Mouse (Mus musculus) heart, adult 2 months (tissue): ENCODE measurements around the gene Gpc5. TPM values are rescaled to one million over a fixed set of nuclear protein-coding genes. Genes with fewer than 3 reads are reported as not detected.

Source experiments
- DNase-seq, 2 experiments: peaks; one replicate each; pipeline ENCODE4 v3.0.0; 2021
- H3K27ac ChIP-seq: fragments of 200-600 bp; 2 replicates; pipeline ENCODE4 v1.8.1; 2022
- H3K27me3 ChIP-seq: fragments of 200-500 bp; 2 replicates; pipeline ENCODE4 v1.6.1; 2012; ENCODE audit warnings: mild to moderate bottlenecking, low read length, inconsistent platforms, mixed read lengths; ENCODE audit not compliant: control insufficient read depth, insufficient read depth
- H3K36me3 ChIP-seq: fragments of 200-500 bp; 2 replicates; pipeline ENCODE4 v1.6.1; 2012; ENCODE audit warnings: low read length, inconsistent platforms; ENCODE audit not compliant: control insufficient read depth, insufficient read depth
- H3K4me1 ChIP-seq: fragments of 200-500 bp; 2 replicates; pipeline ENCODE4 v1.6.1; 2011; ENCODE audit warnings: low read length; ENCODE audit not compliant: control insufficient read depth, insufficient read depth
- H3K4me3 ChIP-seq: fragments of 200-600 bp; 2 replicates; pipeline ENCODE4 v1.8.1; 2022
- H3K79me2 ChIP-seq: fragments of 200-500 bp; replicated peaks from 2 replicates; pipeline ENCODE4 v1.6.1; 2012; ENCODE audit warnings: mild to moderate bottlenecking, inconsistent platforms, low read length, moderate library complexity, mixed read lengths; ENCODE audit not compliant: control insufficient read depth, insufficient read depth
- H3K9ac ChIP-seq: fragments of 200-500 bp; 2 replicates; pipeline ENCODE4 v1.6.1; 2012; ENCODE audit warnings: low read depth, mild to moderate bottlenecking, control low read depth, inconsistent platforms, low read length, mixed read lengths
- CTCF ChIP-seq: fragments of 200-600 bp; IDR thresholded peaks from 2 replicates; pipeline ENCODE4 v1.8.1; 2022; ENCODE audit warnings: antibody characterized with exemption, mild to moderate bottlenecking, moderate library complexity
- EP300 ChIP-seq: fragments of 200-500 bp; IDR thresholded peaks from 2 replicates; pipeline ENCODE4 v1.6.1; 2011; ENCODE audit warnings: low read depth, low read length, control low read depth; ENCODE audit not compliant: insufficient read depth
- POLR2A ChIP-seq: fragments of 200-500 bp; IDR thresholded peaks from 2 replicates; pipeline ENCODE4 v1.6.1; 2011; ENCODE audit warnings: mild to moderate bottlenecking, low read depth, low read length, control low read depth; ENCODE audit not compliant: insufficient read depth
- WGBS: fragments of 180-500 bp; shearing (Covaris S2); methylation state at CpG from one replicate; pipeline ENCODE4 v1.1.7; 2018; 5-methylcytosine and 5-hydroxymethylcytosine counted together
- intact Hi-C: fragments of 180-260 bp; cut with DNase I; formaldehyde crosslinking; loops from one replicate; pipeline ENCODE4 v1.15.1; 2025
- polyA plus RNA-seq: library from polyadenylated mRNA; depleted of rRNA; stranded (reverse); fragments of >200 nt; gene quantifications from 2 replicates; pipeline ENCODE4 v1.2.3, GENCODE M21; 2012
- total RNA-seq, 2 experiments: library from RNA; stranded (reverse); gene quantifications; 2 replicates each; pipeline ENCODE4 v1.2.3; 2021

The Gpc5 gene
- total and polyA plus RNA-seq, 3 experiments = not detected

DNA sequence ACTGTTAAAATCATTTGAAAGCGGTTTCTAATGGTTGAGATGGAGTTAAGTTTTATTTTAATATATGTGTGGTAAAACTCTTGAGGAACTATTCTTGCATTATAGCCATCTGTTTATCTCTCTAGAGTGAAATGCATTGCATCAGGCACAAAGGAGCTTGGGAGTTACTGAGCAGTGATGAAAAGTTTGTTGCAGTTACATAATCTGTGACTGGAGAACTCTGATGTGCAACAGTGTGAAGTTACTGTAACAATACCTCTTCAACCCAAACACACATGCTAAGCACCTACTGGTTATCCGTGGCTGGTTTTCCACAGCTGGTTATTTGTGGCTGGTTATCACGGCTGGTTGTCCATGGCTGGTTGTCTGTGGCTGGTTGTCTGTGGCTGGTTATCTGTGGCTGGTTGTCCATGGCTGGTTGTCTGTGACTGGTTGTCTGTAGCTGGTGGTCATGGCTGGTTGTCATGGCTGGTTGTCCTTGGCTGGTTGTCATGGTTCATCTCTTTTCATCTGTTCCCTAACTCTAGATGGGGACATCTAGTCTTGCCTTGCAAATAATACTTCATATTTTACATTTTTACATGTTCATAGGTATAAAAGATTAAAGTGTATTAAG is 273.4 kb downstream of the Gpc5 start:
- DNase-seq = no peak
- no peak overlapping the region for H3K9ac ChIP-seq
- no peak for TF ChIP-seq POLR2A
- TF ChIP-seq EP300 = no peak
- no peaks in the 10 kb centered on the region for H3K4me1 ChIP-seq
- no peaks in the 10 kb centered on the region for H3K36me3 ChIP-seq
- H3K27ac ChIP-seq = no peak overlapping the region
- H3K4me3 ChIP-seq = no peak overlapping the region
- intact Hi-C loops = no loop called here
- no peaks in the 10 kb centered on the region for H3K79me2 ChIP-seq
- no peaks in the 10 kb centered on the region for H3K27me3 ChIP-seq
- WGBS = 80% methylated on average over 3 of the region's 3 CpGs

GRCm38 (mm10) chr14:115369611-115370167 is 277.7 kb downstream of the Gpc5 start:
- DNase-seq = no peak
- Histone ChIP-seq H3K9ac (no peak overlapping the region), H3K27me3 (no peaks in the 10 kb centered on the region), H3K27ac (no peak overlapping the region), H3K36me3 (no peaks in the 10 kb centered on the region), H3K4me3 (no peak overlapping the region), H3K4me1 (no peaks in the 10 kb centered on the region), H3K79me2 (no peaks in the 10 kb centered on the region)
- 67% methylated on average over 15 of the region's 15 CpGs for WGBS
- intact Hi-C loops = no loop called here
- TF ChIP-seq POLR2A (no peak), EP300 (no peak), CTCF (no peak)

GRCm38 (mm10) chr14:115371131-115371530 is 279.1 kb downstream of the Gpc5 start:
- no peak for DNase-seq
- H3K27ac ChIP-seq = no peak overlapping the region
- TF ChIP-seq EP300 (no peak), CTCF (peak; percentile 32), POLR2A (no peak)
- intact Hi-C loops = no loop called here
- no peak overlapping the region for H3K4me3 ChIP-seq
- no peaks in the 10 kb centered on the region for H3K79me2 ChIP-seq
- no peaks in the 10 kb centered on the region for H3K27me3 ChIP-seq
- WGBS = 13% methylated on average over 1 of the region's 1 CpGs
- no peak overlapping the region for H3K9ac ChIP-seq
- H3K36me3 ChIP-seq = no peaks in the 10 kb centered on the region
- no peaks in the 10 kb centered on the region for H3K4me1 ChIP-seq

- intact Hi-C loops = loop anchor here (2.0 kb wide), 1 partner anchor 375 kb away; no protein-coding TSS in a partner anchor
- Histone ChIP-seq H3K27ac (no peak overlapping the region), H3K4me3 (no peak overlapping the region), H3K79me2 (no peaks in the 10 kb centered on the region), H3K27me3 (no peaks in the 10 kb centered on the region), H3K36me3 (no peaks in the 10 kb centered on the region), H3K9ac (no peak overlapping the region), H3K4me1 (no peaks in the 10 kb centered on the region)
- DNase-seq = no peak
- 44% methylated on average over 3 of the region's 3 CpGs for WGBS
- TF ChIP-seq CTCF = no peak
- no peak for TF ChIP-seq EP300
- no peak for TF ChIP-seq POLR2A
Measured at GRCm38 (mm10) chr14:115391831-115392230, 299.8 kb downstream of the Gpc5 start.

- WGBS = 41% methylated on average over 14 of the region's 14 CpGs
- Histone ChIP-seq H3K79me2 (no peaks in the 10 kb centered on the region), H3K4me3 (no peak overlapping the region), H3K36me3 (no peaks in the 10 kb centered on the region), H3K27ac (no peak overlapping the region), H3K9ac (no peak overlapping the region), H3K4me1 (no peaks in the 10 kb centered on the region), H3K27me3 (no peaks in the 10 kb centered on the region)
- TF ChIP-seq CTCF (peak; percentile 66), POLR2A (no peak)
- intact Hi-C loops = loop anchor here (2.0 kb wide), 1 partner anchor 376 kb away; no protein-coding TSS in a partner anchor
- DNase-seq = no peak
Measured at GRCm38 (mm10) chr14:115392894-115393524, 301.0 kb downstream of the Gpc5 start.

- intact Hi-C loops = no loop called here
- Histone ChIP-seq H3K27ac (no peak overlapping the region), H3K79me2 (no peaks in the 10 kb centered on the region), H3K27me3 (no peaks in the 10 kb centered on the region), H3K4me3 (no peak overlapping the region), H3K4me1 (no peaks in the 10 kb centered on the region), H3K9ac (no peak overlapping the region), H3K36me3 (no peaks in the 10 kb centered on the region)
- TF ChIP-seq CTCF = no peak
- no peak for TF ChIP-seq POLR2A
- no peak for TF ChIP-seq EP300
- DNase-seq = no peak
- WGBS = 58% methylated on average over 5 of the region's 5 CpGs
Measured at GRCm38 (mm10) chr14:115406596-115406995, 314.6 kb downstream of the Gpc5 start.
